Mouse (Mus musculus): ENCODE measurements around the gene Zfp821.

Gene Zfp821

GRCm38 (mm10) chr8:109705320-109706075 lies at the start of gene Zfp821:
Gene Zfp821 (plus strand): TSS chr8:109705546.
- under 1% methylated on average over 92 of the region's 100 CpGs for WGBS

- WGBS = 49% methylated on average over 3 of the region's 3 CpGs
These were observed 48.5 kb upstream of the Zfp821 start for GRCm38 (mm10) chr8:109656860-109657259.

GRCm38 (mm10) chr8:109662328-109662727 lies 43.0 kb upstream of the Zfp821 start:
- 67% methylated on average over 3 of the region's 3 CpGs for WGBS

DNA sequence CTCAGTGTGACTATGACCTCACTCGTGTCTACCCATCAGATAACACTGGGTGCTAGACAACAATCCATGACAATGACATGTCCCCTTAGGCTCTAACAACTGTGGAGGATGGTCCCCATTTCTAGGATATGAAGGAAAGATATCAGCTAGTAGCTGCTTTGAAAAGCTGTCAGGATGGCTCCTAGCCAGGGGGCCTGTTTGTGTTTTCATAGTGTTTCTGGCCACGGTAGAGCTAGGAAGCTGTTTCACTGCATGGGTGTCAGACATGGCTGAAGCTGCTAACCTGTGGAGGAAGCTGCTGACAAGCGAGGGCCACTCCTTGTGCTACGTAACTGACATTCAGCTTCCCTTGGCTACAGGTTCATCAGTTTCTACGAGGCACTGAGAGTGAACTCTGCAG lies 38.7 kb upstream of the Zfp821 start:
- WGBS = 77% methylated on average over 5 of the region's 5 CpGs

DNA sequence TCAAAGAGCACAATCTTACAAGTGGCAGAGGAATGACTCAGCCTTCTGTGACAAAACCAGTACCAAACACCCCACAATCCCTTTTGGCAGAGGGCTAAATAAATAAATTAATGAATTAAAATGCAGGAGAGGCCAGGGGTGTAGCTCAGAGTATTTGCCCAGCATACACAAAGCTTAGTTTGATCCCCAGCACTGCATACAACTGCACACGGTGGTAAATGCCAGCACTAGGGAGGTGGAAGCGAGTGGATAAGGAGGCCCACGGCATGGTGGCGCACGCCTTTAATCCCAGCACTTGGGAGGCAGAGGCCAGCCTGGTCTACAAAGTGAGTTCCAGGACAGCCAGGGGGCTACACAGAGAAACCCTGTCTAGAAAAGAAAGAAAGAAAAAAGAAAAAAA lies 32.7 kb upstream of the Zfp821 start:
- WGBS = 80% methylated on average over 5 of the region's 5 CpGs

DNA sequence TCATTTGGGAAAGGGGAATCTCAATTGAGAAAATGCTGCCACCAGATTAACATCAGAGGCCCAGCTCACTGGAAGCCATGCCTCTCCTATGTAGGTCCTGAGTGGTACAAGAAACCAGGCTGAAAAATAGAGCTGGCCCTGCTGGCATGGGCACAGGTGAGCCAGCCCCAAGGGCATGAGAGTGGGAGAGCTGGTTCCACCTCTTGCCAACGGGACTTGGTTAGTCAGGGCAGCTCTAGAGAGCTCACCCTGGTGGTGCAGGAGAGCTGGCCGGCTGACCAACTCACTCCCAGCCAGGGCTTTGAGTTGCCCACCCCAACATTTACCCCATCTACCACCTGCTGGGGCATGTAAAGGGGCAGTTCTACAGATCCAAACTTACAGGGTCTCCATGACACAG lies 31.8 kb upstream of the Zfp821 start:
- WGBS = 91% methylated on average over 2 of the region's 2 CpGs

DNA sequence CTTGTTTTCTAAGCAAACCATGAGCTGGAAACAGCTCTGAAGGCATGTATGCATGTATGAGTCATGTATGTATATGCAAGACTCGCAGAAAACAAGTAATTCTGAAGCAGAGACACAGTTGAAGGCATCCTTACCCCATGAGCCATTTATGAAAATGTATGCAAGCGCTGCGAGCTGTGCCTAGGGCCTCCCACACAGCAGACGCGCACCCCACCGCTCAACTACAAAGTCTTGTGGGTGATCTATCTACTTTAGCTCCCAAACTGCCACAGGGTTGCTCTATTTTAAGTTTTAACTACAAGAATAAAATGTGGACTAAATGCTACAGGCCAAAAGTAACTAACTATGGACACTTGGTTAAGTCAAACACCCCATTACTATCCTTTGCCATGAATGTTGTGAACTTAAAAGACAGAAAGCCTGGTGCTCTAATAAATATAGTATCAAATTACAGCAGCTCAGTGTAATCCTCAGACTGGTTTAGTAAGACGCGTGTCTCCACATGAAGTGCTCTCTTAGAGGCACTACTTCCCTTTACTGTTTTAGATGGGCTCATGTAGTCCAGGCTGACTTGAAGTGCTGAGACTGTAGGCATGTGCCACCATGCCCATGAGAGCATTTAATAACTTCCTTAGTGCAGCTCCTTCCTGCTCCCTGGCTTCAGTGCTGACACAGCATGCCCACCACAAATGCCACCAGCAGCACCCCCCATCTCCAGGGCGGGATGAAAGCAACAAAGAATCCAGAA lies 29.3 kb upstream of the Zfp821 start:
- 59% methylated on average over 9 of the region's 9 CpGs for WGBS

DNA sequence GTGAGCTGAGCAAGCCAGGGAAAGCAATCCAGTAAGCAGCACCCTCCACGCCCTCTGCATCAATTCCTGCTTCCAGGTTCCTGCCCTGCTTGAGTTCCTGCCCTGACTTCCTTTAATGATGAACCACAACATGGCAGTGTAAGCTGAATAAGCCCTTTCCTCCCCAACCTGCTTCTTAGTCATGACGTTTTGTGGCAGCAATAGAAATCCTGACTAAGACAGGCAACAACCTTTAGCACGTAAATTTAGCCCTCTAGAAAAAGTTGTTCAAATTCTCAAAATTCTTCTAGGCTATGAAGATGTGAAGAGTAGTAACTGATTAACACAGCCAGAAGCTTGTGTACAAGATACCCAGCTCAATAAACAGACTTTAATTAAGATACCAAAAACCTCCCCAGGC lies 23.8 kb upstream of the Zfp821 start:
- WGBS = 64% methylated on average over 3 of the region's 3 CpGs

DNA sequence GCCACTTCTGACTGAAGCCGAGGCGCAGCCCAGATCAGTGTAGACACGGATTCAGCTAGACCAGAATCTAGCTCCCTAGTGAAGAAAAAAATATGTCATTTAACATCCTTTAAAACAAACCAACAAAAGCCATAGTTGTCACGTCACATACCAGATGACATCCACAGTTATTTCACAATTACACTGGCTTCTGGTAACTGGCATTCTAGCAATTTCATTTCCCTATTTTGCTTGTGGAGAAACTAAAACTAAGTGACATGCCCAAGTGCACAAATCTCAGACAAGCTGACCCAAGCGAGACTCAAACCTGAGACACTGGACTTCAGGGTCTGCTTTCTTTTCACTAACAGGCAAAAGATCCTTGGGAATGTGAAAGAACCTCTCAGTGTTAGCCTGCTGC lies 23.2 kb upstream of the Zfp821 start:
- 87% methylated on average over 5 of the region's 5 CpGs for WGBS

- 79% methylated on average over 5 of the region's 5 CpGs for WGBS
These were observed 18.1 kb upstream of the Zfp821 start for GRCm38 (mm10) chr8:109687248-109687647.

GRCm38 (mm10) chr8:109691769-109692168 lies 13.6 kb upstream of the Zfp821 start:
- WGBS = 22% methylated on average over 5 of the region's 5 CpGs

- WGBS = under 1% methylated on average over 38 of the region's 38 CpGs
These were observed 12.8 kb upstream of the Zfp821 start for GRCm38 (mm10) chr8:109692443-109693145.

DNA sequence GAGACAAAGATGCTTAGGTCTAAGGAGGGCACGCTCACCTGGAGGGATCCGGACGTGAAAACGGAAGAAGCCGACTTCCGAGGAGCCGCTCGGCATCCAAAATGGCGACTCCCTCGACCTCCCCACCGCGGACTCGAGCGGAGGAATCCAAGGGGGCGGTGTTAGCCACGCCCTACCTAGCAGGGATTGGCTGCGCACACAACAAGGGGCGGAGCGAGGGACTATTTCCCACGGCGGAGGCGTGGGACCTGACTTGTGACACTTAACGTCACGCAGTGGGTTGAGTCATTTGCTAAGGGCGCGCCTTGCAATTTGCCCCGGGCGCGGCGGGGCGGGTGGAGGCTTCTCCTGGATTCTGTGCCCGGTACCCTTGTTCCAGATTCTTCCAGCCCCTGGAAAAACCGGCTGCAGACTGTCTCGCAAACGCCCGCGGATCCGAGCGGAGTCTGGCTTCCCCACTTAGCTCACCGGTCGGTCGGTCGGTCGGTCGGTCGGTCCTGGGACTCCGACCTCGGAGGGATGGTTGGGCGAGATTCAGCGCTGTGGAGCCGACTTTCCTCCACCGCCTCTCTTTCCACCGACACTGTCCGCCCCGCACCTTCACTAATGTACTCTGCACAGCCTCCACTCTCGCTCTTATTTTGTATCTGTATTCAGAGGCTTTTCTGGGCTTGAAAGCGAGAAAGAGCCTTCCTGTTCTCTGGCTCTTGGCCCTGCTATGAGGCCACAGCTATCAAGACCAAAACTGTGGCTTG lies 12.0 kb upstream of the Zfp821 start, which contains the start of gene Ist1:
Ist1 (minus strand) TSS at position 115 of the 755 bp plus-strand sequence.
- WGBS = under 1% methylated on average over 57 of the region's 57 CpGs

DNA sequence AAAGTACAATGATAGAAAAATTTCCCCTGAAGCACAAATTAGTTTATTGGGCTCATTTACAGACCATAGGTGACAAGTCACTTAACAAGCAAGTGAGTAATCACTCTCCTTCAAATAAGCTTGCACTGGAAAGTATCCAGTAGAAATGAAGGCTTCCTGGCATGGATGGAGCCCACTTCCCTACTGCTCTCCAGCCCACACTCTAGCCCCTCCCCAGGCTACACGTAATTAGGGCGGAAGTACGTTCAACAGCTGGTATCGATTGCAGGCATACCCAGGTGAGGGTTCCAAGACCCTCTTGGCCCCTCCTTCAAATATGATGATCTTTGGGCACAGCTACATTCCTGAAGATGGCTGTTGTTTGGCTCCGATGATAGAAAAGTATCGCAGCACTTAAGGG lies 11.2 kb upstream of the Zfp821 start:
- WGBS = 59% methylated on average over 6 of the region's 6 CpGs

DNA sequence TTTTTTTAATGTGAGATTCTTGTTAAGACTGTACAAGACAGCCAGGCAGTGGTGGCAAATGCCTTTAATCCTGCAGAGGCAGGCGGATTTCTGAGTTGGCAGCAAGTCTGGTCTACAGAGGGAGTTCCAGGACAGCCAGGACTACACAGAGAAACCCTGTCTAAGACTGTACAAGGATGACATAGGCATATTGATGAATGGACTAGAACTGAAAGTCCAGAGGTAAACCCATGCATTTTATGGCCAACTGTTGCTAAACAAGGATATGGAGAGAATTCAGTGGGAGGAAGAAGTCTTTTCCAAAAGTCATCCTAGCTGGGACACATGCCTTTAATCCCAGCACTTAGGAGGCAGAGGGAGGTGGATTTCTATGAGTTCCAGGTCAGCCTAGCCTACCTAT lies 7.6 kb upstream of the Zfp821 start:
- WGBS = 83% methylated on average over 1 of the region's 1 CpGs

DNA sequence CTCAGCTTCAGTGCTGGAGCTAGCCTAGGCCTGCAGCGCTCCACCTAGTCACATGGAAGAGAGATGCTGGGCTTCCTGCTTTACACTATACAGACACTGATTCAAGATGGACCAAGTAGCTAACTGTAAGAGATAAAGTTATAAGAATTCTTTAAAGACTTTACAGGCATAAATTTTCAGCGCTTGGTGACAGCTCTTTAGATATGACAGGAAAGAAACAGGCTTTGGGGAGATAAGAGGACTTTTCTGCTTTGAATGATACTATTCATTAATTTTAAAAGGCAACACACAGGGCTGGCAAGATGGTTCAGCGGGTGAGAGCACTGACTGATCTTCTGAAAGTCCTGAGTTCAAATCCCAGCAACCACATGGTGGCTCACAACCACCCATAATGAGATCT lies 6.9 kb upstream of the Zfp821 start:
- WGBS = 91% methylated on average over 3 of the region's 3 CpGs

DNA sequence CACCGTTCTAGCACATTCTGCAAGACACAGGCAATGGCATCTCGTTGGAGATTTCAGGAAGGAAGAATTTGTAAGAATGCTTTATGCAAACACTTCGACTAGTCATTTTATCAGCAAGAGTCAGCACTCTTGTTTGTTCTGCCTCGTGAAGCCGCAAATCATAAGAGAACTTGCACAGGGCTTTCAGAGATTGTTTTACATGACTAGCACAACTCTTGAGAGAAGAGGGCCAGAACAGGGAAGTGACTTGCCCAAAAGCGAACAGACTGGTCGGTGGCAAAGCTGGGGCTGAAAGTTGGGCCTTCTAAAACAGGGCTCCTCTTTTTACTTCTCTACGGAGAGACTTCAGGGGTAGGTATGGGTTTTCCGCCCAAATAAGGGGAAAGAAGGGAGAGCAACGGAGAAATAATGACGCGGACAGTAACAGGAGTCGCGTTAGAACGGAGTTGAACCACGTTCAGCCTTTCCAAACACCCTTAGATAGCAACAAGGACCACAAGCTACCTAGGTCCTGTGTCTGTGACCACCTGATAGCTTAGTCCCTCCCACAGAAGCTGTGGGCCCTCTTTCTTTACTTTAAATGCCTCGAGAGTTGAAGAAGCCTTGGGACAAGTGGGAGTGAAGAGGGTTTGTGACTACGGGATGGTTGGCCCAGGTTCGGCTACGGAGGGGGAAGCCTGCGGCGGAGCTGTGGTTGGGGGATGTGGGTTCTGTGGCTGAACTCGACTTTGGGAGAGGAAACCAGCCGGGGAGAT lies 604 bp upstream of the Zfp821 start:
- WGBS = 17% methylated on average over 24 of the region's 24 CpGs

DNA sequence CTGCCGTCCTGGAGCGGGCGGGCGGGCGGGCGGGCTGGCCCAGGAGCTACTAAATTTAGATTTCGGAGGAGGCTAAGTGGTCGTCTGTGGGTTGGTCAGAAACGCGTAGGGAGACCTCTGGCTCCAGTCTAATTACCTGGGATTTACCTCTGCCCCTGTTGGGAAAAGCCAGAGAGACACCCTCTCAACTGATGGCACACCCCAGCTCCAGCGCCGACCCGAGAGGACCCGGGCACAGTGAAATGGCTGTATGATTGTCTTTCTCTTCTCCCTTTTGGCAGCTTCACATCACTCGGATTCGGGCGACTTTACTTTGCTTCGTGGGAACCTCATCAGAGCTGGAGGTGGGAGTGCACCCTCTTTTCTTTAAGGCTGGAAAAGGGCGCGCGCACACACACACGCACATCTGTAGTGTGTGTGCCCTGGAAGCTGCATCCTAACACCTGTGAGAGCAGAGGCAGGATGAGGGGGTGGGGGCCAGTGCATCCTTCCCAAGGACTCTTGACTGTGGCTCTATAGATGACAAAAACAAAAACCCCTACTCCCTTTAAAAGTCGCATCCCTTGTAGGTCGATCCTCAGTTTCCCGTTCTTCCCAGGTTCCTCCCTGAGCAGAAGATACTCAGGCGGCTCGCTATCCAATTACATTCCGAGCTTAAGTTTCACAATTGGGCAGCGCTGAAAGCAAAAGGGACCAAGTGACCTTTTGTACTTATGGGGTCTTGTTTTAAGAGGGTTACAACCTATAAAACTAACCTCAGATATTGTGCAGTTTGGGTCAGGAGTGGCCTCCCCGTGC lies 929 bp downstream of the Zfp821 start:
- 2% methylated on average over 30 of the region's 30 CpGs for WGBS

GRCm38 (mm10) chr8:109706874-109707237 lies 1.5 kb downstream of the Zfp821 start:
- 3% methylated on average over 2 of the region's 2 CpGs for WGBS

DNA sequence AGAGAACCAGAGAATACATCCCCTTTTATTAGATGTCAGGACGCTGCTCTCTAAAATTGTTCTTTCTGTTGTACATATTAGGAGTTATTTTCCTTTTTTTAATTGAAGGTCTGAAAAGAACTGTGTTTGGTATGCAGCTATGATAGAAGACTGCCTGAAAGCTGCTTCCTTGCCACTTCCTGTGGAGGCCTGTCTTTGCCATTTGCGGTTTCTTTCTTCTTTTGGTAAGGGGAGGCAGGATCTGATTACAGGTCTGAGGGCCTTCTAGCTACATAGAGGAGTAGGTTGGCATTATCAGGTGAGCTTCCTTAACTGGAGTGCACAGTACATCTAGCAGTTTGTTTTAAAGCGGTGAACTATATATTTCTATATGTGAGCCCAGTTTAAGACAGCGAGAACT lies 2.6 kb downstream of the Zfp821 start:
- 92% methylated on average over 4 of the region's 4 CpGs for WGBS

Measured in cerebral cortex, adult 2 months (tissue).